Mouse (Mus musculus) embryonic facial prominence, embryonic 10.5 days (tissue): ENCODE results near the gene Rab4b. TPM values are rescaled to one million over a fixed set of nuclear protein-coding genes. Genes with fewer than 3 reads are reported as not detected.

ENCODE experiments used
- DNase-seq: peaks from one replicate; pipeline ENCODE4 v3.0.0-alpha.2; 2017; ENCODE audit warnings: low spot score
- H3K27ac ChIP-seq: fragments of 300-500 bp; sonication (generic); replicated peaks from 2 replicates; pipeline ENCODE4 v1.5.1; 2016; ENCODE audit warnings: mild to moderate bottlenecking
- H3K27me3 ChIP-seq: fragments of 300-500 bp; sonication (generic); replicated peaks from 2 replicates; pipeline ENCODE4 v1.6.1; 2016; ENCODE audit warnings: low read depth, mild to moderate bottlenecking; ENCODE audit not compliant: poor library complexity, severe bottlenecking
- H3K36me3 ChIP-seq: fragments of 300-500 bp; sonication (generic); replicated peaks from 2 replicates; pipeline ENCODE4 v1.6.1; 2016; ENCODE audit warnings: mild to moderate bottlenecking, moderate library complexity
- H3K4me1 ChIP-seq: fragments of 300-500 bp; sonication (generic); 2 replicates; pipeline ENCODE4 v1.6.1; 2016
- H3K4me3 ChIP-seq: fragments of 300-500 bp; sonication (generic); 2 replicates; pipeline ENCODE4 v1.5.1; 2016; ENCODE audit warnings: mild to moderate bottlenecking, moderate library complexity
- H3K9me3 ChIP-seq: fragments of 300-500 bp; sonication (generic); 2 replicates; pipeline ENCODE4 v1.6.1; 2016; ENCODE audit warnings: mild to moderate bottlenecking
- WGBS: fragments of 180-500 bp; shearing (Covaris S2); methylation state at CpG from one replicate; pipeline ENCODE4 v1.1.7; 2016; 5-methylcytosine and 5-hydroxymethylcytosine counted together
- polyA plus RNA-seq: library from polyadenylated mRNA; unstranded; fragments of >200 nt; fragmentation: Nextera tagmentation; extraction: Ambion mirVana; gene quantifications from 2 replicates; pipeline ENCODE4 v1.2.1, GENCODE M21; 2016

The Rab4b gene
- 60.0 and 63.1 TPM in 2 replicates for polyA plus RNA-seq

DNA sequence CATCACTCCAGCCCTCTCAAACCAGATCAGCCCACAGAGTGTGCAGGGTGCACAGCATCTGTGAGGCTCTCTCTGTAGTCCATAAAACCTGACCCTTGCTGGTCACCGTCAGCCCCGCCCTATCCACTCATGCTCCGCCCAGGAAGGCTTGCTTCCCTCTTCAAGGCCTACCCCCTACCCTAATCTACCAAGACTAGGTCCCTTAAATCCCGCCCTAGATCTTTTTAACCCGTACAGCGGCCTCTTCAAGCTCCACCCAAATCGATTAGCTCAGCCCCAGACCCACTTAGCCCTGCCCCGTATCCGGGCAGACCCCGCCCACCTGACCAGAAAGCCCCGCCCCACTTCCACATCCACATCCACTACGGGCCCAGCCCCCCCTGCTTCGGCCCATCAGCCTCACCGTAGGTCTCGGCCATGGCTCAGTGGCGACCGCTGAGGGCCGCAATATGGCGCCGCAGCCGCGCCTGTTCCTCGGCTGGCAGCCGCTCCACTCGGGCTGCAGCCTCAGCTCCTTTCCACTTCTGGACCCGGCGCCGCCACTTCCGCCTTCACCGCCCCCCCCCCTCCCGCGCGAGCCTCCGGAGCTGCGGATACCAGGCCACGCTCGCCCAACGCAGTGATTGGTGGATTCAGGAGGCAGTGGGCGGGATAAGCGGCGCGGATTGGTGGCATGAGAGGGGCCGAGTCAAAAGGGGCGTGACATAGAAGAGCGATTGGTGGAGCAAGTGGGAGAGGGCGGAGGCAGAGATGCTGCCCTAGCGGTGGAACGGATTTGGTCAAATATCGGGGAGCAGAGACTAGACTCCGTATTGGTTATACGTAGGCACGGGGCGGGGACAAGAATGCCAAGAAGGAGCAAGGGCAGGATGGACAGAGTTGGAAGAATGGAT is at the start of gene Rab4b:
Gene Rab4b (minus strand): TSS at position 573 of the 893 bp plus-strand sequence.
- under 1% methylated on average over 53 of the region's 53 CpGs for WGBS
- peak within 1 kb of the TSS; percentile 91 for H3K27ac ChIP-seq
- H3K4me1 ChIP-seq, result peaks cover 15% of the 10 kb centered on the region
- H3K27me3 ChIP-seq, result no peaks in the 10 kb centered on the region
- peaks cover 33% of the 10 kb centered on the region for H3K36me3 ChIP-seq
- peak within 1 kb of the TSS; percentile 79 for H3K4me3 ChIP-seq
- DNase-seq, result peak; percentile 99
- no peaks in the 10 kb centered on the region for H3K9me3 ChIP-seq

- Histone ChIP-seq H3K4me1 (peaks cover 58% of the 10 kb centered on the region), H3K36me3 (peaks cover 10% of the 10 kb centered on the region), H3K9me3 (no peaks in the 10 kb centered on the region), H3K27ac (peak within 1 kb of the TSS; percentile 91), H3K27me3 (no peaks in the 10 kb centered on the region), H3K4me3 (peak within 1 kb of the TSS; percentile 69)
- WGBS, result under 1% methylated on average over 49 of the region's 49 CpGs
- peak; percentile 97 for DNase-seq
These were observed 49.7 kb upstream of the Rab4b start, which contains the start of gene Itpkc for GRCm38 (mm10) chr7:27228281-27228821. Gene Itpkc (minus strand): TSS chr7:27228661.

- H3K36me3 ChIP-seq, result peaks cover 16% of the 10 kb centered on the region
- H3K27ac ChIP-seq, result peak overlapping the region; percentile 91
- peaks cover 59% of the 10 kb centered on the region for H3K4me1 ChIP-seq
These were observed 49.0 kb upstream of the Rab4b start for GRCm38 (mm10) chr7:27227676-27228075.

DNA sequence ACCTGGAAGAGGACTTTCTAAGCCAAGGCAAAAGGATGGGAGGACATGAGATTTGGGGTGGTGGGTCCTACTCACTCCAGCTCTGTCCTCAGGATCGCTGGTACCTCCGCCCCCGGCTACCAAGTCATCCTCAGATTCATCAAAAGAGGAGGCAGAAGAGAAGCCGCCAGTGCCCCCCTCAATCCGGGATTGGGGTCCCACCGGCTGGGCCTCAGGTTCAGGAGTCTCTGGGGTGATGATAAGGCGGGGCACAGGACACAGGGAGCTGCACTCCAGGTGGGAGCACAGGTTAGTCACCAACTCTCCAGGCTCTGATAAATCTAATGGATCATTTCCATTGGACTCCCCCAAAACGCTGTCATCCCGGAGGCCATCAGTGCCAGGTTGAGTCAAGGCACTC is 48.6 kb upstream of the Rab4b start:
- peaks cover 56% of the 10 kb centered on the region for H3K4me1 ChIP-seq
- H3K36me3 ChIP-seq, result peaks cover 16% of the 10 kb centered on the region
- H3K27me3 ChIP-seq, result no peaks in the 10 kb centered on the region
- no peaks in the 10 kb centered on the region for H3K9me3 ChIP-seq
- peak overlapping the region; percentile 91; the same call in 1 of the 2 replicates for H3K27ac ChIP-seq
- H3K4me3 ChIP-seq, result peak overlapping the region; percentile 69
- WGBS, result 37% methylated on average over 9 of the region's 9 CpGs
- no peak for DNase-seq

More at GRCm38 (mm10) chr7:27227676-27228075, 49.0 kb upstream of the Rab4b start:
- WGBS, result 9% methylated on average over 10 of the region's 10 CpGs
- Histone ChIP-seq H3K4me3 (peak overlapping the region; percentile 69), H3K9me3 (no peaks in the 10 kb centered on the region), H3K27me3 (no peaks in the 10 kb centered on the region)
- no peak for DNase-seq

- H3K4me1 ChIP-seq, result peaks cover 53% of the 10 kb centered on the region
These were observed 46.3 kb upstream of the Rab4b start for GRCm38 (mm10) chr7:27224877-27225575.

GRCm38 (mm10) chr7:27222538-27222937 is 43.8 kb upstream of the Rab4b start:
- Histone ChIP-seq H3K4me1 (peaks cover 45% of the 10 kb centered on the region), H3K27ac (no peak overlapping the region), H3K9me3 (no peaks in the 10 kb centered on the region), H3K27me3 (no peaks in the 10 kb centered on the region), H3K4me3 (no peak overlapping the region), H3K36me3 (peaks cover 46% of the 10 kb centered on the region)
- WGBS, result 89% methylated on average over 1 of the region's 1 CpGs
- DNase-seq, result no peak

More at GRCm38 (mm10) chr7:27224877-27225575, 46.3 kb upstream of the Rab4b start:
- peaks cover 26% of the 10 kb centered on the region for H3K36me3 ChIP-seq
- peak overlapping the region; percentile 69; the same call in 1 of the 2 replicates for H3K4me3 ChIP-seq
- peak; percentile 19 for DNase-seq
- H3K27ac ChIP-seq, result peak overlapping the region; percentile 30
- H3K9me3 ChIP-seq, result no peaks in the 10 kb centered on the region
- no peaks in the 10 kb centered on the region for H3K27me3 ChIP-seq
- 81% methylated on average over 11 of the region's 11 CpGs for WGBS

- H3K4me3 ChIP-seq, result no peak overlapping the region
- H3K36me3 ChIP-seq, result peaks cover 50% of the 10 kb centered on the region
- WGBS, result 84% methylated on average over 6 of the region's 6 CpGs
These were observed 43.2 kb upstream of the Rab4b start for GRCm38 (mm10) chr7:27221939-27222338.

DNA sequence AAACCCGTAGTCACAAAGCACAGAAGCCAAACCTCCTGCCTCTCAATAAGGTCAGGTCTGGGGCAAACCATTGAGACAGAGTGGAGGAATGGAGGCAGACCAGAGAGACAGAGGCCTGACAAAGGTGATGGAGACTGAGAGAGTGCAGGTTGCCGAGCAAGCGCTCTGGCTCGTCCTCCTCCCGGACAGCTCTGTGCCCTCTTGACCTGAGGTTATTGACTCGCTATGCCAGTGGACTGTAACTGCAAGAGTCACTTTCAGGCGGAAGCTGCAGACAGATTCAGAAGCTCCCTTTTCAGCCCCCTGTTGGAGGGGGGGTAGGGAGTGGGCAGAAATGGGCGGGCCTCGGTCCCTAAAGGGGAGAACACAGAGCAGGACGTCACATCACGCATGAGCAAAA is 41.2 kb upstream of the Rab4b start:
- Histone ChIP-seq H3K4me1 (peaks cover 19% of the 10 kb centered on the region), H3K9me3 (no peaks in the 10 kb centered on the region), H3K27me3 (no peaks in the 10 kb centered on the region), H3K36me3 (peaks cover 61% of the 10 kb centered on the region), H3K4me3 (no peak overlapping the region), H3K27ac (no peak overlapping the region)
- WGBS, result 79% methylated on average over 11 of the region's 11 CpGs
- DNase-seq, result no peak

More at GRCm38 (mm10) chr7:27221939-27222338, 43.2 kb upstream of the Rab4b start:
- Histone ChIP-seq H3K4me1 (peaks cover 39% of the 10 kb centered on the region), H3K27ac (no peak overlapping the region), H3K9me3 (no peaks in the 10 kb centered on the region), H3K27me3 (no peaks in the 10 kb centered on the region)
- no peak for DNase-seq

GRCm38 (mm10) chr7:27218586-27218985 is 39.9 kb upstream of the Rab4b start:
- Histone ChIP-seq H3K9me3 (no peaks in the 10 kb centered on the region), H3K4me3 (no peak overlapping the region), H3K4me1 (peaks cover 6% of the 10 kb centered on the region), H3K36me3 (peaks cover 66% of the 10 kb centered on the region), H3K27me3 (no peaks in the 10 kb centered on the region), H3K27ac (no peak overlapping the region)
- 85% methylated on average over 7 of the region's 7 CpGs for WGBS
- DNase-seq, result no peak

GRCm38 (mm10) chr7:27212626-27213025 is 33.9 kb upstream of the Rab4b start:
- H3K9me3 ChIP-seq, result no peaks in the 10 kb centered on the region
- H3K36me3 ChIP-seq, result peaks cover 90% of the 10 kb centered on the region
- H3K4me3 ChIP-seq, result no peak overlapping the region
- H3K27ac ChIP-seq, result no peak overlapping the region
- H3K27me3 ChIP-seq, result no peaks in the 10 kb centered on the region
- H3K4me1 ChIP-seq, result no peaks in the 10 kb centered on the region
- WGBS, result 84% methylated on average over 2 of the region's 2 CpGs
- no peak for DNase-seq

DNA sequence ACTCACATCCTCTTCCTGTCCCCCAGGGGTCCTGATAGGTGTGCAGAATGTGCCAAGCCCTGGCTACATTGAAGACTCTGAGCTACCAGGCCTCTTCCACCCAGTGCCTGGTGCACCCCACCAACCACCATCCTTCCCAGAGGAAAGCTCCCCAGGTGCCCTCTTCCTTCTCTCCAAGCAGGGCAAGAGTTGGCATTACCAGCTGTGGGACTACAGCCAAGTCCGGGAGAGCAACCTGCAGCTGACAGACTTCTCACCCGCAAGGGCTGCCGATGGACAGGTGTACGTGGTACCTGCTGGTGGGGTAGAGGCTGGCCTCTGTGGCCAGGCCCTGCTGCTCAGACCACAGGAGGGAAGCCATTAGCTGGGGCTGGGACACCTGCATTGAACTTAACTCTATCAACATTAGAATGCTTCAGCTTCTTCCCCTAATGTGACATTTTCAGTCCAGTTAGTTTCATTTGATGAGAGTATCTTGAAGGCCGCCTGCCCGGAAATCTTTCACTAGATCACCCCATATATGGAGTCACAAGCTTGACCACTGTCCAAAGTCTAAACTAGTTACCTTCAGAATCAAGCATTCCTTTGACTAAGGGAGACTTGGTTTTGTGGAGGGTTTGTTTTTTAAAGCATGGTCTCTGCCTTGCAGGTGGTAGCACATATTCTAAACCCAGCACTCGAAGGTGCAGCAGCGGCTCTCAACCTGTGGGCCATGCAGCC is 25.2 kb upstream of the Rab4b start:
- DNase-seq, result no peak
- 94% methylated on average over 8 of the region's 8 CpGs for WGBS
- no peaks in the 10 kb centered on the region for H3K27me3 ChIP-seq
- no peak overlapping the region for H3K4me3 ChIP-seq
- no peaks in the 10 kb centered on the region for H3K9me3 ChIP-seq
- H3K36me3 ChIP-seq, result peaks cover 87% of the 10 kb centered on the region
- no peaks in the 10 kb centered on the region for H3K4me1 ChIP-seq
- H3K27ac ChIP-seq, result no peak overlapping the region

- WGBS, result 95% methylated on average over 8 of the region's 8 CpGs
- Histone ChIP-seq H3K36me3 (peaks cover 66% of the 10 kb centered on the region), H3K27me3 (no peaks in the 10 kb centered on the region), H3K27ac (no peak overlapping the region), H3K9me3 (no peaks in the 10 kb centered on the region), H3K4me1 (peaks cover 18% of the 10 kb centered on the region), H3K4me3 (no peak overlapping the region)
- no peak for DNase-seq
These were observed 20.1 kb upstream of the Rab4b start for GRCm38 (mm10) chr7:27198779-27199178.
